Mouse (Mus musculus): ENCODE results near the gene Taok3.

DNA sequence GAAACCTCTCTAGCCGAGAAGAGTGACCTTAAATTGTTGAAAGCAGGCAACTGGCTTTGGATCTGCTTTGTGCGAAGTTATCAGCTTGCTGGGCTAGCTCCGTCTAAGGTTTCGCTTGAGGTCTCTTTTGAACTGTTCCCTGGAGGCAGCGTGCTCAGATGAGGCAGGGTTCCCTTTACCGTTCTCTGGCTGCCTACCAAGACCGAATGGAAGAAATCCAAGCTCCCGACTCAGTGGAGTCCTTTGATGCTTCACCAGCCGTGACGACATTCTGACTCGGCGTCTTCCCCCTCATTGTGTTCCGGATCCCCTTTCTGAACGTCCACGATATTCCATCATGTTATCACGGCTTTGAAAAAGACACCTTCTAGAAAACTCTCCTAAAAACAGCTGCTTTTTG lies 87.4 kb downstream of the Taok3 start:
- TF ChIP-seq CTCF (IDR thresholded peaks at IDR 0.05; ENCODE audit: low read depth) (no peak), EP300 (IDR thresholded peaks at IDR 0.05; ENCODE audit: low read depth) (no peak)
